Mouse (Mus musculus) spleen, adult 2 months (tissue): ENCODE data around the gene Slc5a10.

Experiments
- CTCF ChIP-seq: fragments of 200-500 bp; IDR thresholded peaks from 2 replicates; pipeline ENCODE4 v1.5.1; 2011; ENCODE audit warnings: mild to moderate bottlenecking, inconsistent platforms; ENCODE audit not compliant: insufficient read depth, insufficient read length, insufficient replicate concordance; ENCODE audit errors: extremely low read depth
- POLR2A ChIP-seq: fragments of 200-500 bp; IDR thresholded peaks from 2 replicates; pipeline ENCODE4 v1.6.1; 2011; ENCODE audit warnings: low read depth, low read length, inconsistent platforms

DNA sequence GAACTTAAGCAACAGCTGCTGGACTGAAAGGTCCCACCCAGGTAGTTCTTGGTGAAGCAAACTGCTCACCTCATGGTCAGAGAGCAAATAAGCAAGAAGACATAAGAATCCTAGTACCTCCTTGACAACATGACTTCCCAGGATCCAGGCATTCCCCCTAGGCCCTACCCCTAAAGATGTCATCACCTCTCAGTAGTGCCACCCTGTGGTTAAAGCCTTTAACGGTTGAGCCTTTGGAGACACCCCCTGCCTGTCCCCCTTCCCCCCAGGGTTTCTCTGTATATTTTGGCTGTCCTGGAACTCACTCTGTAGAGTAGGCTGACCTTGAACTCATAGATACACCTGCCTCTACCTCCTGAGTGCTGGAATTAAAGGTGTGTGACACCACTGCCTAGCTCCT is 83.2 kb downstream of the Slc5a10 start:
- no peak for TF ChIP-seq CTCF
- no peak for TF ChIP-seq POLR2A
